Mouse (Mus musculus) megakaryocyte, embryonic 14.5 days (primary cell): ENCODE data around the gene Tapbp.

Source experiments
- FLI1 ChIP-seq: IDR thresholded peaks from 2 replicates; pipeline ENCODE4 v1.6.1; 2012; ENCODE audit warnings: low read length, inconsistent platforms, mixed read lengths
- GATA1 ChIP-seq: IDR thresholded peaks from 3 replicates; pipeline ENCODE4 v1.6.1; 2012; ENCODE audit warnings: mixed read lengths, low read length, inconsistent platforms, borderline replicate concordance

- TF ChIP-seq GATA1 = no peak
- no peak for TF ChIP-seq FLI1
Measured at GRCm38 (mm10) chr17:33901653-33902052, 14.0 kb upstream of the Tapbp start.
